Mouse (Mus musculus): Measurements from ENCODE around the gene Mum1.

Mum1 gene

GRCm38 (mm10) chr10:80250573-80250972 lies 24.3 kb downstream of the Mum1 start:
- DNase-seq (ENCODE audit: low read depth) = no peak

DNA sequence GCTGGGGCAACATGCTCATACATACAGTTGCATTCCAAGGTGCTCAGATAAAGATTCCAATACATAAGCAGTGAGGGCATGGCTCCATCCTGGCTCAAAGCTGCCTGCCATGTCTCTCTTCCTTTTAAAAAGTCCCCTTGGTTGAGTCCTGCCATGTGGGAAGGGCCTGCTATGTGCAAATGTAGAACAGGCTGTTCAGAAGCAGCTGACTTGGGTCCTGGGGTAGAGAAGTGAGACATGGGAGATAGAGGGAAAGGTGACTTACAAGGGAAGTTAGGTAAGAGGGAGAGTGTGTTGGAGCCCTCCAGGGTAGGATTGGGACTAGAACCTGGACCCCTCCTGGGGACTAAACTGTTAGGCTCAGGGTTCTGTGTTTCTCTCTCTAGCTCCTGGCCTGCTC lies 25.8 kb downstream of the Mum1 start:
- no peak for DNase-seq (ENCODE audit: low read depth)

DNA sequence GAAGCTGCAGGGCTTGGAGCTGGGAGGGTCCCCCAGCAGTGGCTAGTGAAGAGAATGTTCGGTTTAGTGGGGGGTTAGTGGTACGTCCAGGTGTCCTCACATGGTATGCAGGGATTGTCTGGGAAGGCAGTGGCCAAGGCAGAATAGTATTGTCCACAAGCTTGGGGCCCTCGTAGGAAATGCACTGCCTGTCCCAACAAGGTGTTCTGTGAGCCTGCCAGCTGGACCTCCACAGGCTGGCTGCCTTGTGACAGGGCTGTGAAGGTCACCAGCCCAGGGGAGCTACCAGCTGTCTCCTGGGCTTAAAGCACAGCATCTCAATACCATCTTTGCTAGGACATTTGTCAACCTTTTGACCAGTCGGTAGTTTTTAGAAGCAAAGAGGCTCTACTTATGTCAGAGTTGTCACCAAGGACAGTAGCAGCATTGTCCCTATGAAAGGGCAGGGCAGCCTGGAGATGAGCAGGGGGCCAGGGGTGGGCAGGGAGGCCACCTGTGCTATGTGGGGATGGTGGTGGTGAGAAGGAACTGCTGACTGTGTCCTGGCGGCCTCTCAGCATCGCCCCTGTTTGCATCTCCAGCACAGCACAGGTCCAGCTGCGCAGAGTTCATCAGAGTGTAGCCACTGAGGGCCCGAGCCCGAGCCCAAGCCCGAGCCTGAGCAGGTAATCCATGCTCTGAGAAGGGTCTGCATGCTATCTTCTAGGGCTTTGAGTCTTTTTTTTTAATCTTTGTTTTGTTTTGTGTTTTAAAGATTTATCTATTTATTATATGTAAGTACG lies 26.4 kb downstream of the Mum1 start:
- DNase-seq (ENCODE audit: low read depth) = no peak

DNA sequence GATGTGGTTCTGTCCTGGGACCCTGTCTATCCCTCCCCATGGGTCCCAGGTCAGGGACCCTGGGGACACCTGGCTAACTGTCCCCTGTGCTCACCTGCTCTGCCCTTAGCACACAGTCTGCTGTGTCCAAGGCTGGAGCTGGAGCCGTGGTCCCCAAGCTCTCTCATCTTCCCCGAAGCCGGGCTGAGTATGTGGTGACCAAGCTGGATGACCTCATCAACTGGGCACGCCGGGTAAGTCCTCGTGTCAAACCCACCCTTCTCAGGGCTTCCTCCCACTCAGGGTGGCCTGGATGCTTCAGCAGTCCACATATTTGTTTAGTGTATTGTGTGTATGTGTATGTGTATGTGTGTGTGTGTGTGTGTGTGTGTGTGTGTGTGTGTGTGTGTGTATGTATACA lies 27.3 kb downstream of the Mum1 start:
- no peak for DNase-seq (ENCODE audit: low read depth)

GRCm38 (mm10) chr10:80254331-80255297 lies 28.4 kb downstream of the Mum1 start:
- no peak for DNase-seq (ENCODE audit: low read depth)

GRCm38 (mm10) chr10:80255881-80256535 lies 29.8 kb downstream of the Mum1 start:
- no peak for DNase-seq (ENCODE audit: low read depth)

GRCm38 (mm10) chr10:80257936-80258335 lies 31.7 kb downstream of the Mum1 start:
- no peak for DNase-seq (ENCODE audit: low read depth)

- DNase-seq (ENCODE audit: low read depth) = no peak
Measured at GRCm38 (mm10) chr10:80258752-80259462, 32.7 kb downstream of the Mum1 start.

- no peak for DNase-seq (ENCODE audit: low read depth)
Measured at GRCm38 (mm10) chr10:80259463-80259805, 33.2 kb downstream of the Mum1 start.

DNA sequence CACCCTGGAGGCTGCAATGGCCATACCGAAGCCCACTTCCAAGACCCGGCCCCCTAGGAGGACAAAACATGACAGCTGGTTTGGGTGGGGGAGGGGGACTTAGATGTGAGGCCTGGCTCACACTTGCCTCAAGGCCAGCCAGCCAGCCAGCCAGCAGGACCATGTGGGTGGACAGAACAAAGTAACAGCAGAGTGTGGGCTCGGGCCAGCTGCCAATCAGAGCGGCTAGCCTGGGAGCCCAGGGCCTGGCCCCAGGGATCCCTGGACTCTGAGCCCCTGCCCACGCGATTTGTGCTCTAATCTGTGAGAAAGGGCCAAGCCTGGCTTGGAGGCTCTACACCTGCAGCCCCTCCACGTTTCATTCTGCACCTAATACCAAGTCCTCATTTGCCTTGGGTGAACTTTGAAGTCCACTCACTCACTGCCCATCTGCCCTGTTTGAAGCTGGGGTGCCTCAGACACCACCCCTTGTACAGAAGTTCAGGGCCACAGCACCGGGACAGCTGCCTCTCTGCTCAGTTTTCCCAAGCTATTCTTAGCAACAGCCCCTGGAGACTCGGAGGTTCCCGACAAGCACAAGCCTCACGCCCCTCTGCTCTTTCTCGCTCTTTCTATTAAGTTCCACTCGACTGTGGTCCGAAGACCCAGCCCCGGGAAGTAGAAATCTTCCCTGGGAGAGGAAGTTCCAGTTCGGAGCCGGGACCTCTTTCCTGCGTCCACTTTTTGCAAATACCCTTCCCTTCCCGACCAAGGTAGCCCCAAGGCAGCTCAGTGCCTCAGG lies 33.8 kb downstream of the Mum1 start:
- DNase-seq (ENCODE audit: low read depth) = no peak

DNA sequence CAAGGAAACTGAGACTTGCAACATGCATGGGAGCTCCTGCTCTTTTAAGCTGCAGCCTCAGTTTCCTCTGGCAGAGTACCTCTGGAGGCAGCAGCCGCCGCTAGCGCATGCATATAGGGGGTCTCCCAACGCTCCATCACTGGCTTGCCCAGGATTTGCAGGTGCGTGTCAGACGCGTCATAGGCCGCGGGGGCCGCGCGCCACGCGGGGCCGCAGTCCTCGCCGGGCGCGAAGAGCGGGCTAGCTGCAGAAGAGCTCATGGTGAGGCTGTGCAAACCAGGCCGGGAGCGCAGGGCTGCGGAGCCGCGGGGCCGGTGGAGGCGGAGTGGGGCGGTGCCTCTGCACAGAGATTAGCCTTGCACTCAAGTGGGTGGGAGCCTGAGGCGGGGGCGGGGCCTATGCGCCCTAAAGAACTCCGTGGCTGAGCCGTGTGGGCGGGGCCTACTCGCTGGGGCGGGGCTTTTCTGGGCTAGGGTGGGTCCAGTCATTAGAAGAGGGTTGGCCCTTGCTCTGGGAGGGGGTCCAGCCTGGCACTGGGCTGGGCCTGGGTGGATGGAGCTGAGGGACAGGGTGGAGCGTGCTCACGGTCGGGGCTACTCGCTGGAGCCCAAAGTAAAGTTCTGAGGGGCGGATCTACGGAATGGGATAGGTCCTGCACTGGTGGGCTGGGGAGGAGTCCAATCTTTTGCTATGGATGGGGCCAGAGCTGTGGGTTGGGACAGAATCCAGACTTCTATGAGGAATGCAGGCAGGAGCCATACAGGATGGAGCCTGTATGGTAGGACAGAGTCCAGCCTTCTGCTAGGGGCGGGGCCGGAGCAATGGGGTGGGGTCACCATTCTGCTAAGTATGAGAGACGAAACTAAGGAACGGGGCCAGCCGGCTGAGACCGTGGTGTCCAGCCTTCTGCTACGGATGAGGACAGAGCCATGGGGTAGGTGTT lies 34.7 kb downstream of the Mum1 start, which contains the start of the genes Gamt and Dazap1:
TSS of gene Gamt (minus strand) at position 371 of the 943 bp plus-strand sequence.
TSS of gene Dazap1 (plus strand) at position 845 of the 943 bp plus-strand sequence.
- peak; percentile 95 for DNase-seq (ENCODE audit: low read depth)

DNA sequence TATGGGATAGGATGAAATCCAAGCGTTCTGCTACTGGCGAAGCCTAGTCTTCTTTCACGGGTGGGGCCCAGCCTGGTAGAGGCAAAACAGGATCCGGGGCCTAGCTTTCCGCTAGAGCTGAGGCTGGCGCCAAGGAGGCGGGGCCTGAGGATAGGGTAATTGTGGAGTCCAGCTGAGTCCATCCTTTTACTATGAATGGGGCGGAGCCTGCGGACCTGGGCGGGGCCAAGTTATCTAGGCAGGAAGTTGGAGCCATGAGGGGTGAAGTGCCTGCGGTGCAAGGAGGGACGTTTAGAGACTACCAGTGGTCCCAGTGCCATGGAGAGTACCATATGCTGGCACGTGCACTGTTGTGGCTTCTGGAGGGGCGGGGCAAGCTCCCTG lies 35.3 kb downstream of the Mum1 start:
- DNase-seq (ENCODE audit: low read depth) = peak; percentile 96

GRCm38 (mm10) chr10:80262169-80262568 lies 35.9 kb downstream of the Mum1 start:
- no peak for DNase-seq (ENCODE audit: low read depth)

GRCm38 (mm10) chr10:80262776-80263365 lies 36.6 kb downstream of the Mum1 start:
- DNase-seq (ENCODE audit: low read depth) = no peak

GRCm38 (mm10) chr10:80264341-80265148 lies 38.3 kb downstream of the Mum1 start:
- peak; percentile 96 for DNase-seq (ENCODE audit: low read depth)

GRCm38 (mm10) chr10:80265149-80265486 lies 38.9 kb downstream of the Mum1 start:
- no peak for DNase-seq (ENCODE audit: low read depth)

DNA sequence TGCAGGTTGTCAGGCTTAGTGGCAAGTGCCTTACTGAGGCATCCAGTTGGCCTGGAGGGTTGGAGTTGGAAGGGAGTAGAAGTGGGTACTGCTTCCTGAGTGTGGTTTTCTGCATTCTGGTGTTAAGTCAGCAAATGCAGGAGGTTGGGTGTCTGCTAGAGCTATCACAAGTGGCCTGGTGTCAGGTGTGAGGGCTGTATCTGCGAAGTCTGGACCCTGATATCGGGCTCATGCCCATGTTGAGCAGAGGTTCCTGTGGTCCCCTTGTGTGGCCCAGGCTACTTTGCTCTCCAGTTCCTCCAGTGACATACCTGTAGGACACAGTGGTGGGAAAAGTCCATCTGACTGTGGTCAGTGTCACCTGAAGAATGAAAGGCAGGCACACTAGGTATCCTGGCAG lies 43.9 kb downstream of the Mum1 start:
- DNase-seq (ENCODE audit: low read depth) = no peak

DNA sequence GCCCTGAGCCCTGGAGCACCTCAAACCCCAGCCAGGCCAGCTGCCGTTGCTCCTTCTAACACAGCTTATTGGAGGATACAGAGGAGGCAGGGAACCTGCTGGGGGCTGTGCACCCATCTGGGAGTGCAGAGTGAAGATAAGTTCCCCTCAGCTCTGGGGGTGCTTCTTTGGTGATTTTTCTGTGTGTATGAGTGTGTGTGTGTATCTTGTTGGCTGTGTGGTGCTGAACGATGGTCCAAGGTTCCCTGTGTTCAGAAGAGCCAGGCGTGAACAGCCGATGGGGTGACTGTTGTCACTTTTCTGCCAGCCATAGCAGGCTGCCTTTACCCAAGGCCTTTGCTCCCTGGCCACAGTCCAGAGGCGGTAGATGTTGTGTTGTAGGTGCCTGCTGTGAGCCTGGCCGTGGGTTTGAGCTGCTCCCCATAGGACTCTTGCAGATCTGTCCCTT lies 44.5 kb downstream of the Mum1 start:
- DNase-seq (ENCODE audit: low read depth) = no peak

Data from c-Kit-positive CD71-positive TER-119-negative erythroid progenitor cells, embryonic 14.5 days (primary cell).